Mouse (Mus musculus) lung, adult 2 months (tissue): ENCODE data around the gene Tmem256. TPM values are rescaled to one million over a fixed set of nuclear protein-coding genes. Genes with fewer than 3 reads are reported as not detected.

Source experiments
- DNase-seq: peaks from one replicate; pipeline ENCODE4 v3.0.0; 2022
- H3K4me1 ChIP-seq: fragments of 200-500 bp; 2 replicates; pipeline ENCODE4 v1.6.1; 2011; ENCODE audit warnings: low read length; ENCODE audit not compliant: control insufficient read depth, insufficient read depth
- H3K4me3 ChIP-seq: fragments of 200-500 bp; replicated peaks from 2 replicates; pipeline ENCODE3; 2011; ENCODE audit warnings: low read depth, mild to moderate bottlenecking, control low read depth, low read length; ENCODE audit errors: extremely low read depth
- CTCF ChIP-seq: fragments of 200-500 bp; IDR thresholded peaks from 2 replicates; pipeline ENCODE4 v1.5.1; 2011; ENCODE audit warnings: mild to moderate bottlenecking, low read length, control low read depth; ENCODE audit not compliant: insufficient read depth
- POLR2A ChIP-seq: fragments of 200-500 bp; IDR thresholded peaks from 2 replicates; pipeline ENCODE4 v1.6.1; 2011; ENCODE audit warnings: low read depth, mild to moderate bottlenecking, control low read depth, low read length, borderline replicate concordance; ENCODE audit errors: extremely low read depth
- WGBS: fragments of 180-500 bp; shearing (Covaris S2); methylation state at CpG from one replicate; pipeline ENCODE4 v1.1.7; 2018; 5-methylcytosine and 5-hydroxymethylcytosine counted together
- polyA plus RNA-seq: library from polyadenylated mRNA; depleted of rRNA; stranded (reverse); fragments of >200 nt; gene quantifications from 2 replicates; pipeline ENCODE4 v1.2.3, GENCODE M21; 2012

The Tmem256 gene
- polyA plus RNA-seq, 1 experiment = 151 TPM

DNA sequence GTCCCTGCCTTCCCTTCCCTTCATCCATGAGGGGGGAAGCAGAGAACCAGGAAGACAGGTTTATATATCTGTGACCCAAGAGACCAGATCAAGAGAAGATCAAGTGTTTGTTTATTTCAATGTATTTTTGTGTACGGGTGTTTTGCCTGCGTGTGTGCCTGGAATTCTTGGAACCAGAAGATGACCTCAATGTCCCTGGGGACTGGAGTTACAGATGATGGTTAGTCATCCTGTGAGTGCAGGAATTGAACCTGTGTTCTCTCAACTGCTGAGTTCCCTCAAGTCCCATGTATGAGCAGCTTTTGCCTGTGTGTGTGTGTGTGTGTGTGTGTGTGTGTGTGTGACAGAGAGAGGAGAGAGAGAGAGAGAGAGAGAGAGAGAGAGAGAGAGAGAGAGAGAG, 30.7 kb upstream of the Tmem256 start:
- WGBS = 56% methylated on average over 2 of the region's 2 CpGs
- TF ChIP-seq POLR2A (no peak), CTCF (no peak)
- peaks cover 5% of the 10 kb centered on the region for H3K4me1 ChIP-seq
- H3K4me3 ChIP-seq = no peak overlapping the region
- DNase-seq = no peak

DNA sequence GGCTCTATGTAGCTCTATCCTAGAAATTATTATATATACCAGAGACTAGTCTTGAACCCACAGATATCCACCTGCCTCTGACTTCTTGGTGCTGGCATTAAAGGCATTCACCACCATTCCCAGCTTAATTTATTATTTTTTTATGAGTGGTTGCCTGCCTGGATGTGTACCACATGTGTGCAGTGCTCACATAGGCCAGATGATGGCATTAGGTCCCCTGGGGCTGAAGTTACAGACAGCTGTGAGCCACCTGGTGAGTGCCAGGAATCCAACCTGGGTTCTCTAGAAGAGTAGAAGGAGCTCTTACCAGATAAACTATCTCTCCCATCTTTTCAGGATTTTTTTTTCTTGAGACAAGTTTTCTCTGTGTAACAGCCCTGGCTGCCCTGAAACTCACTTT, 28.0 kb upstream of the Tmem256 start:
- no peaks in the 10 kb centered on the region for H3K4me1 ChIP-seq
- no peak for DNase-seq
- no peak overlapping the region for H3K4me3 ChIP-seq
- TF ChIP-seq CTCF = no peak
- TF ChIP-seq POLR2A = no peak

DNA sequence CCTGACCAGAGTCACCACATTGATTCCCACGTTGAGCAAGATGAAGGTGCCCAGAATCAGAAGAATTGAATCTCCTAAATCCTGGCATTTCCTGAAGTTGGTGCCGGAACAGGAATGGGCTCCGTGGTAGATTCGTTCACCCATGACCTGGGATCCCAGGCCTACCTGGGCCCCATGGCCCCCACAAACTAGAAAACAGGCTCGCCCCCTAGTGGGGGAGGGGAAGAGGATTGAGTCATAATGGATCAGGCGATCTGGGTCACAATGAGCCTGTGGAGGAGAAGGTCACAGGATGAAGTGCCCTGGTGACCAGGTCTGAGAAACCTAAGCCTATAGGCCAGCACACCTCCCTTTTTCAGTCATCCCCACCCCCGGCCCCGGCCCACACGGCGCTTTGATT, 23.2 kb upstream of the Tmem256 start, which contains the start of gene Gm39566:
Gene Gm39566, minus strand, starts transcription at position 144 of the 400 bp plus-strand sequence.
- TF ChIP-seq POLR2A (no peak), CTCF (no peak)
- no peak for DNase-seq
- no peak within 1 kb of the TSS for H3K4me3 ChIP-seq
- 55% methylated on average over 10 of the region's 10 CpGs for WGBS
- no peaks in the 10 kb centered on the region for H3K4me1 ChIP-seq

DNA sequence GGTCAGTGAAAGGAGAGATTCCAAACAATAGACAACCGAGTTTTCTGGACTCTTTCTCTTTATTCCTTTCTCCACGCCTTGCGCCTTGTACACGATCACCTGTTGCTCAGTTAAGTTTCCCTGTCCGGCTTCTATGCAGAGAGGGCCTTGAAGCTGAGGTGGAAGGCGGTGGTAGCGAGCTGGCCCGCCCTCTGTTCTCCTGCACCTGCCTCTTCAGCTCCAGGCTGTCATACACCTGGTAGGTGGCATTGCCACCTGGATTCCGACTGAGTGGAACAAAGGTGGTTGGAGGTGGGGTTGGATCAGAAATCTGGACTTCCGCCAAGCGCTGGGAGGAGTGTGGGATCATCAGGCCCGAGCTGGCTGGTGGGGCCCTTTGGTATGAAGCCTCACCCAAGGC, 21.8 kb upstream of the Tmem256 start:
- DNase-seq = no peak
- no peak for TF ChIP-seq POLR2A
- no peak for TF ChIP-seq CTCF
- WGBS = 87% methylated on average over 12 of the region's 12 CpGs
- Histone ChIP-seq H3K4me3 (no peak overlapping the region), H3K4me1 (no peaks in the 10 kb centered on the region)

DNA sequence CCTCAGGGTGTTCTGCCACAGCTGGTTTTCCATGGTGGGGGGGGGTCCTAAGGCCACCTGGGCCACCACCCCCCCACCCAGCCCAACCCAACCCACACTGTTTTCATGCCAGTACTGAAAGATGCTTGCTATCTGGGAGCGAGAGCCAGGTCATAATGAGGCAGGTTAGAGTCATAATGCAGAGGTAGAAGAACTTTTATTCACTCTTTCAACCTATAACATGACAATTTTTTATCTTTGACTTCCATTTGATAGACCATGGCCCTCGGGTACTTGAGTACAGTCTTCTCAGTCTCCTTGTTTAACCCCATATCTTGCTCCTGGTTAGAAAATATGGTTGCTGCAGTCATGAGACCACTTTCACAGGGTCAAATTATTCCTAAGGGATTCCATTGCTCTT, 19.9 kb upstream of the Tmem256 start, which contains the start of gene Spem2:
Gene Spem2, minus strand, starts transcription at position 101 of the 400 bp plus-strand sequence.
- Histone ChIP-seq H3K4me1 (no peaks in the 10 kb centered on the region), H3K4me3 (no peak within 1 kb of the TSS)
- no peak for DNase-seq
- 76% methylated on average over 2 of the region's 2 CpGs for WGBS
- TF ChIP-seq CTCF = no peak
- no peak for TF ChIP-seq POLR2A

DNA sequence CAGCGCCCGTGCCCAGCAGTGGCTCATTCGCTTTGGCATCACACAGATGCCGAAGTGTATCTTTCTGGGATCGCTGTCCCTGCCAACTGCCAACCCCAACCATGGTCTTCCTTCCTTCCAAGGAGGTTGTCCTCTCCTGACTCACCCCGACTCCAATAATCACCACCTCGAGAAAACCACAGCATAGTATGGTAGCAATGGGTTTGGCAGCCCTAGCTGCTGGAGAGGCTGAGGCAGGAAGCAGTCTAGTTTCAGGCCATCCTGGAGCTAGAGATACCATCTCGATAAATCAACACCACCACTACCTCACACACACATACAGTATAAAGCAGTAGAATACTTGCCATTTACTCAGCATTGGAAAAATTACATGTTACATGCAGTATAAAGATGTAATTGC, 19.4 kb upstream of the Tmem256 start:
- no peak overlapping the region for H3K4me3 ChIP-seq
- WGBS = 83% methylated on average over 8 of the region's 8 CpGs

DNA sequence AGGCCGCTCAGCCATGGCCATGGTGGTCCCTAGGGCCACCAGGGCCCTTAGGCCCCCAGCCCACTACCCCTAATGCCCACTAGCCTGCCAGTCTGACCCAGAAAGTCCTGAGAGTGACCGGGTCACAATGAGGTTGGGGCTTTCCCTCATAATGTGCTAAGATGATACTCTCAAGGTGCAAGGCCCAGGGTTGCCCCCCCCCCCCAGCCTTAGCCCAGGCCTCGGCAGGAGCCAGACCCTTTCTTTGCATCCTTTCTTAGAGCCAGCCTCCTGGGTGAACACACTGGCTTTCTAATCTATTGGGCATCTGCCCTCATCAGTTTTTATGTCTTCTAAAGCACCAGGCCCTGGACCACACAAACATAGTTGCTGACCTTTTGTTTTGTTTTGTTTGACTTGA, 16.2 kb upstream of the Tmem256 start, which contains the start of gene Spem1:
Gene Spem1, minus strand, starts transcription at position 101 of the 400 bp plus-strand sequence.
- DNase-seq = no peak
- H3K4me3 ChIP-seq = no peak within 1 kb of the TSS
- WGBS = 92% methylated on average over 3 of the region's 3 CpGs
- H3K4me1 ChIP-seq = no peaks in the 10 kb centered on the region
- TF ChIP-seq CTCF (no peak), POLR2A (no peak)

More for the DNA sequence above, 19.4 kb upstream of the Tmem256 start:
- TF ChIP-seq POLR2A (no peak), CTCF (no peak)
- H3K4me1 ChIP-seq = no peaks in the 10 kb centered on the region
- DNase-seq = no peak

DNA sequence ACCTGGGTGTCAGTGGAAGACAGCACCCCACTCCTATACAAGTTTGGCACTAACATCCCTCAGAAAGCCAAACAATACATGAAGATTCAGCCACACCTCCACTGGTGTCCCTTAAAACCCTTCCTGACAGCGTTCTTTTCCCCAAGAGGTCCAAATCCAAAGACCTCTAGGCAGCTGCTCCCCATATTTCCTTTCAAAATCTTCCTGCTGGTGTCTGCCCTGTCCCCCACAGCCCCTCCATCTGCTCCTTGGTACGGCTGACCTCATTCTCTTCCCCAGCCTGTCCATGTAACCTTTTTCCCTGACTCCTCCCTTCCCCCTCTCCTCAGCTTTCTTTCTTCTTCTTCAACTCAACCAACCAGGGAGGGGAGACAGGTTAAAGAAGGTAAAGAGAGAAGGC, 14.9 kb upstream of the Tmem256 start:
- Histone ChIP-seq H3K4me1 (no peaks in the 10 kb centered on the region), H3K4me3 (no peak overlapping the region)
- DNase-seq = no peak
- no peak for TF ChIP-seq POLR2A
- TF ChIP-seq CTCF = no peak
- 66% methylated on average over 2 of the region's 2 CpGs for WGBS

DNA sequence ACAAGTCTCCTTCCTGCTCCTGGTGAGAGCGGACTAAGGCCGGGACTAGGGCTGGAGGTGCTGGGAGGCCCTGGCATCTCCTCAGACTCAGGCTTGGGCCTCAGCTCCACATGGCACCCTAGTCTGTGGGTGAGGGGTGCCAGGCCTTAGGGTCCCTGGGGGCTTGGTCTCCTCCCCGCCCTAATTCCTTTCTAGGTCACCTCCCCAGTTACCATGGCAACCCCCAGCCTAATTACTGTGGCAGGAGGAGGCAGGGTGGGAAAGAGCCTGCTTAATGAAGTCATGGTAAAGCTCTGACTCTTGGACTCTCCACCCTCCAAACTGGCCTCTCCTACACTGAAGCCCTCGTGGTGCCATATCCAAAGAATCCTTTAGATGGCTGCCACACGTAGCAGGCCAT, 9.5 kb upstream of the Tmem256 start:
- no peak for DNase-seq
- TF ChIP-seq POLR2A (no peak), CTCF (no peak)
- H3K4me1 ChIP-seq = no peaks in the 10 kb centered on the region
- H3K4me3 ChIP-seq = no peak overlapping the region
- WGBS = 78% methylated on average over 5 of the region's 5 CpGs

DNA sequence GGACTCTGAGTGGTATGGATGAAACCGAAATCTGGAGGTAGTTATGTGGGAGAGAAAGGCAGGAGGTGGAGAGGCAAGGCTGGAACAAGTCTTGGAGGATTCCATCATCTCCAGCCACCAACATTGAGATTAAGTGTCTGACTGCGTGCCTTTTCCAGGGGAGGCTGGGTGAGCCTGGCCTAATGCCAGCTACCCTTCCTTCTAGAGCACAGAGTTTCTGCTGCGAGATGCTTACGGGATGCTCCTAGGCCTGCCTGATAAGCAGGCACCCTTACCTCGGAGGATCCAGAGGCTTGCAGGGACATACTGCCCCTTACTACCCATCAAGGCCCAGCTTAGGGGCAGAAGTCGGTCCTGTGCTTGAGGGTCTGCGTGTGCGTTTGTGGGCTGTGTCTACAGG, 4.8 kb upstream of the Tmem256 start:
- no peak for DNase-seq
- Histone ChIP-seq H3K4me1 (0 out of 2 replicates have a peak, but pooled peaks cover 2% of the 10 kb centered on the region), H3K4me3 (no peak overlapping the region)
- TF ChIP-seq CTCF (no peak), POLR2A (no peak)
- 69% methylated on average over 8 of the region's 8 CpGs for WGBS
